ENCODE assay signal across 8 mouse cellular contexts in the genomic region with DNA sequence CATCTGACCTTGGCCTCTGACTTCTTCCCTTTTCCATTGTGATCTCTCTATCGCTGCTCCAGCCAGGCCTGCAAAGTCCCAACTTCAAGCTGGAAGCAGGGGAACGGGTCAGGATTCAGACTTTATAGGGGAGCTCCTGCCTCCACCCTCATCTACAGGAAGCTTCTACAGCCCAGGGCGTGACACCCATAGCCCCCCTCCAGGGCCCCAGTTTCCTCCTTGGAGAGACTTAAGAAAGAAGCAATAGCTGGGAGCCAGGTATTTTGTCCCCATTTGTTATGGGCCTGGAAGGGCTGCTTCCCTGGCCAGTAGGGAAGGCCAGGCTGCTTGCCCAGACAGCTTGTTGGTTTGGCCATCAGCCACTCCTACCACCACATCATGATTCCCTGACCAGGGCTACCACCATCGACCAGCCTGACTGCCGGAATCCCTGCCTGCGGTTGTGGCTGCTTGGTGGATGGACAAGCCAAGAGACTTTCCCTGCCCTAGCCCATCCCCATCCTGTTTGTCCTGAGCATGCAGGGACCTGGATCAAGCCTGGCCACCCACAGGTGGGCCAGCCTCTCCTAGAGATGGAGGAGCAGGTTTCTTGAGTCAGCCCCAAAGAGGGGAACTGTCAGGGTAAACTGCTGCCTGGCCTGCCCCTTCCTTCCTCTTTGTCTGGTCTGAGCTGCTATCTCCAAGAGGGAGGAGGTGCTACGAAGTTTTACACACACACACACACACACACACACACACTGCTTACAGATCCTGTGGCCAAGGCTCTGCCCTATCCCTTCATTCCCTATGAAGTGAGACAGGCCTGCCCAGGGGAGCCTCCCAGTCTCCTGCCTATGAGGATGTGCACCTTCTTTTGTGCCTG. TPM values are rescaled to one million over a fixed set of nuclear protein-coding genes. Genes with fewer than 3 reads are reported as not detected.
DNase-seq lines count a peak whose midpoint lies in the region; ATAC-seq and TF ChIP-seq lines count a peak whose summit lies in the region.

No protein-coding gene starts in this region.

- peak overlapping the region; percentile 42 for H3K9ac ChIP-seq in heart, embryonic 12.5 days
- H3K9ac ChIP-seq in liver, embryonic 15.5 days: no peak overlapping the region

- peak overlapping the region; percentile 80 for H3K4me2 ChIP-seq in heart, embryonic 12.5 days
- H3K4me2 ChIP-seq in liver, embryonic 15.5 days: peak overlapping the region; percentile 96

- peaks cover 21% of the 10 kb centered on the region for H3K36me3 ChIP-seq in heart, embryonic 12.5 days
- H3K36me3 ChIP-seq in liver, embryonic 15.5 days (replicated peaks): no peaks in the 10 kb centered on the region
- H3K36me3 ChIP-seq in small intestine, adult 2 months (ENCODE audit: control insufficient read depth, insufficient read depth, low read length): no peaks in the 10 kb centered on the region

- peaks cover 53% of the 10 kb centered on the region for H3K4me1 ChIP-seq in heart, embryonic 12.5 days (replicated peaks)
- H3K4me1 ChIP-seq in liver, embryonic 15.5 days (replicated peaks): peaks cover 46% of the 10 kb centered on the region
- H3K4me1 ChIP-seq in small intestine, adult 2 months (ENCODE audit: control insufficient read depth, insufficient read depth, insufficient read length, low read length): peaks cover 21% of the 10 kb centered on the region

- no peaks in the 10 kb centered on the region for H3K27me3 ChIP-seq in heart, embryonic 12.5 days (replicated peaks)
- no peaks in the 10 kb centered on the region for H3K27me3 ChIP-seq in liver, embryonic 15.5 days
- H3K27me3 ChIP-seq in small intestine, adult 2 months (ENCODE audit: control insufficient read depth, insufficient read depth, low read length): no peaks in the 10 kb centered on the region

- peak; percentile 19 to 31 for DNase-seq in spleen, postnatal 10 days (ENCODE audit: low spot score in 2 of 2)
- DNase-seq in spleen, adult 18-20 months: no peak
- DNase-seq in cerebellum, adult 8-10 months: peak; percentile 76
- DNase-seq in left cerebral cortex, adult 9 months (ENCODE audit: low spot score in 2 of 2): no peak
- no peak for DNase-seq in right cerebral cortex, postnatal 25 days

- peak overlapping the region; percentile 73; the same call in 1 of the 2 replicates for H3K27ac ChIP-seq in heart, embryonic 12.5 days (ENCODE audit: poor library complexity, severe bottlenecking)
- peak overlapping the region; percentile 65 for H3K27ac ChIP-seq in liver, embryonic 15.5 days (replicated peaks)
- no peak overlapping the region for H3K27ac ChIP-seq in small intestine, adult 2 months (ENCODE audit: insufficient read depth, low read depth, low read length)

- peak overlapping the region; percentile 73 for H3K4me3 ChIP-seq in heart, embryonic 12.5 days
- peak overlapping the region; percentile 75 for H3K4me3 ChIP-seq in liver, embryonic 15.5 days (replicated peaks)
- H3K4me3 ChIP-seq in small intestine, adult 2 months (ENCODE audit: low read depth, low read length): peak overlapping the region; percentile 41

- TF ChIP-seq POLR2A in small intestine, adult 2 months (IDR thresholded peaks at IDR 0.05; ENCODE audit: low read depth, low read length): no peak

- H3K9me3 ChIP-seq in heart, embryonic 12.5 days (replicated peaks): no peaks in the 10 kb centered on the region
- no peaks in the 10 kb centered on the region for H3K9me3 ChIP-seq in liver, embryonic 15.5 days (replicated peaks)

- no peak for TF ChIP-seq CTCF in small intestine, adult 2 months (IDR thresholded peaks at IDR 0.05; ENCODE audit: extremely low read depth, insufficient read length, insufficient replicate concordance, low read depth, low read length)

- 66% methylated on average over 7 of the region's 7 CpGs for WGBS in heart, embryonic 12.5 days
- 24% methylated on average over 7 of the region's 7 CpGs for WGBS in liver, embryonic 15.5 days (ENCODE audit: insufficient replicate concordance)
- 71% methylated on average over 7 of the region's 7 CpGs for WGBS in small intestine, adult 2 months

- no peak for ATAC-seq in heart, embryonic 12.5 days (ENCODE audit: insufficient number of reproducible peaks, low FRiP score)
- ATAC-seq in liver, embryonic 15.5 days (ENCODE audit: insufficient read depth): no peak

RNA-seq across cellular contexts. Expression of gene Twf2, which starts 1.3 kb away (rescaled TPM):
- 52.9 and 53.9 TPM in 2 replicates for polyA plus RNA-seq in heart, embryonic 12.5 days (2016; fragmentation: Nextera tagmentation; extraction: Ambion mirVana)
- polyA plus RNA-seq in liver, embryonic 15.5 days (2015; fragmentation: Nextera tagmentation; extraction: Ambion mirVana): 23.5 and 23.8 TPM in 2 replicates
- 13.7 and 21.2 TPM in 2 replicates for polyA plus RNA-seq in small intestine, adult 2 months (2012; rRNA removed)

RNA-seq across cellular contexts. Expression of gene Ppm1m, which starts 4.7 kb away (rescaled TPM):
- 30.7 and 34.1 TPM in 2 replicates for polyA plus RNA-seq in heart, embryonic 12.5 days (2016; fragmentation: Nextera tagmentation; extraction: Ambion mirVana)
- polyA plus RNA-seq in liver, embryonic 15.5 days (2015; fragmentation: Nextera tagmentation; extraction: Ambion mirVana): 11.7 and 13.6 TPM in 2 replicates
- polyA plus RNA-seq in small intestine, adult 2 months (2012; rRNA removed): 10.7 and 14.9 TPM in 2 replicates

RNA-seq across cellular contexts. Expression of gene Tlr9, which starts 18.2 kb away (rescaled TPM):
- not detected in 2 replicates for polyA plus RNA-seq in heart, embryonic 12.5 days (2016; fragmentation: Nextera tagmentation; extraction: Ambion mirVana)
- 0.03 and 0.07 TPM in 2 replicates for polyA plus RNA-seq in liver, embryonic 15.5 days (2015; fragmentation: Nextera tagmentation; extraction: Ambion mirVana)
- 3.3 and 3.8 TPM in 2 replicates for polyA plus RNA-seq in small intestine, adult 2 months (2012; rRNA removed)

RNA-seq across cellular contexts. Expression of gene Wdr82, which starts 33.5 kb away (rescaled TPM):
- 23.6 and 23.7 TPM in 2 replicates for polyA plus RNA-seq in heart, embryonic 12.5 days (2016; fragmentation: Nextera tagmentation; extraction: Ambion mirVana)
- polyA plus RNA-seq in liver, embryonic 15.5 days (2015; fragmentation: Nextera tagmentation; extraction: Ambion mirVana): 6.8 and 7.3 TPM in 2 replicates
- polyA plus RNA-seq in small intestine, adult 2 months (2012; rRNA removed): 16.9 and 33.1 TPM in 2 replicates

RNA-seq across cellular contexts. Expression of gene Alas1, which starts 44.2 kb away (rescaled TPM):
- polyA plus RNA-seq in heart, embryonic 12.5 days (2016; fragmentation: Nextera tagmentation; extraction: Ambion mirVana): 129 and 133 TPM in 2 replicates
- 52.6 and 59.6 TPM in 2 replicates for polyA plus RNA-seq in liver, embryonic 15.5 days (2015; fragmentation: Nextera tagmentation; extraction: Ambion mirVana)
- polyA plus RNA-seq in small intestine, adult 2 months (2012; rRNA removed): 117 and 156 TPM in 2 replicates

Comparison
In these comparisons a context has a peak if more than half of its experiments do, and no peak if none do; other contexts are left out.
1. DNase-seq: peak in spleen, postnatal 10 days (2 of 2) and cerebellum, adult 8-10 months (single experiment); none in spleen, adult 18-20 months (0 of 2), left cerebral cortex, adult 9 months (0 of 2) and right cerebral cortex, postnatal 25 days (single experiment).
2. Peak in every context shown above with its lines, with median percentiles within 50 percentile points of each other: H3K4me3 ChIP-seq.